Mouse (Mus musculus): ENCODE data around the gene Irx5. TPM values are rescaled to one million over a fixed set of nuclear protein-coding genes. Genes with fewer than 3 reads are reported as not detected.

Irx5 gene
- polyA plus RNA-seq, 1 experiment from 2014 or later: not detected

- Histone ChIP-seq H3K36me3 (ENCODE audit: control insufficient read depth, insufficient read depth, low read length) (no peaks in the 10 kb centered on the region), H3K9me3 (ENCODE audit: control insufficient read depth, low read length) (no peaks in the 10 kb centered on the region), H3K4me2 (ENCODE audit: low read depth, low read length) (no peak overlapping the region), H3K9ac (ENCODE audit: low read depth, low read length) (no peak overlapping the region), H3K27me3 (replicated peaks; ENCODE audit: control insufficient read depth, insufficient read depth, low read length) (peaks cover 80% of the 10 kb centered on the region), H3K4me3 (ENCODE audit: low read length) (no peak overlapping the region), H3K4me1 (ENCODE audit: control insufficient read depth, insufficient read depth, low read length) (no peaks in the 10 kb centered on the region), H3K27ac (ENCODE audit: low read length) (no peak overlapping the region)
- ATAC-seq: no peak
- 3% methylated on average over 36 of the region's 36 CpGs for WGBS
Measured at GRCm38 (mm10) chr8:92365241-92365943, 8.0 kb downstream of the Irx5 start.

DNA sequence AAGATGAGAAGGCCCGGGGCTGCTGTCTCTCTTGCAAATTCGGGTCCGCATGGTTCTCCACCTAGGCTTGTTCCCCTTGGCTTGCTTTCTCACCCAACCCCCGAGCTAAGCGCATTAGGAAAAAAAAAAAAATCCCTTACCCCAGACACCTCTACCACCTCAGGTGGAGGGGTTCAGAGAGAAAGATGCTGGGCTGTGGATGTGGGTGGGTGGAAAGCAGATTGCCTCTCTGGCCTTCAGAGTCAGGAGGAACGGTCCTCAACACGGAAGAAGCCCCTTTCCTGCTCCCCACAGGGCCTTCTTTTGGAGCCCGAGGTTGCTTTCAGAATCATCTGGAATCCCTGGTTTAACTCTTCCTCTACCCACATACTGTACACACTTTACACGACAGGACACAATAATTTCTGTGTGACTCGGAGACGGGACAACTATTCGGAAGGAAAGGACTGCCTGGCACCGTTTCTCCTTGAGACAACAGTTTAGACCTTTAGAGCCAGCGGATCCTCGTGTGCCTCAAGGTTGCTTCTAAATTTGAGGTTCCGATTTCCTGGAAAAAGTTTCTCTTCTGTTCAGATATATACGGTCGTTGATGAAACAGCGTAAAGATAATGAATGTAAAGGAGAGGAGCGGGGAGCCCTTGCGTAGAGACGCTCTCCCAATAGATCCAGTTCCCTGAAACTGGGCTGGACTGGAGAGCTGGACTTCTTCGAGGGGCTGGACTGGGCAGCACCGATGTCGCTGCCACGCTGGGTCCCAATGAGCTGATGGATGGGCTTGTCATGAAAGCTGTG is 8.7 kb downstream of the Irx5 start:
- ATAC-seq: no peak
- no peak overlapping the region for H3K9ac ChIP-seq (ENCODE audit: low read depth, low read length)
- H3K9me3 ChIP-seq (ENCODE audit: control insufficient read depth, low read length): no peaks in the 10 kb centered on the region
- no peak overlapping the region for H3K4me3 ChIP-seq (ENCODE audit: low read length)
- peaks cover 77% of the 10 kb centered on the region for H3K27me3 ChIP-seq (replicated peaks; ENCODE audit: control insufficient read depth, insufficient read depth, low read length)
- H3K4me2 ChIP-seq (ENCODE audit: low read depth, low read length): no peak overlapping the region
- WGBS: 5% methylated on average over 26 of the region's 26 CpGs
- H3K27ac ChIP-seq (ENCODE audit: low read length): no peak overlapping the region
- H3K36me3 ChIP-seq (ENCODE audit: control insufficient read depth, insufficient read depth, low read length): no peaks in the 10 kb centered on the region
- no peaks in the 10 kb centered on the region for H3K4me1 ChIP-seq (ENCODE audit: control insufficient read depth, insufficient read depth, low read length)

DNA sequence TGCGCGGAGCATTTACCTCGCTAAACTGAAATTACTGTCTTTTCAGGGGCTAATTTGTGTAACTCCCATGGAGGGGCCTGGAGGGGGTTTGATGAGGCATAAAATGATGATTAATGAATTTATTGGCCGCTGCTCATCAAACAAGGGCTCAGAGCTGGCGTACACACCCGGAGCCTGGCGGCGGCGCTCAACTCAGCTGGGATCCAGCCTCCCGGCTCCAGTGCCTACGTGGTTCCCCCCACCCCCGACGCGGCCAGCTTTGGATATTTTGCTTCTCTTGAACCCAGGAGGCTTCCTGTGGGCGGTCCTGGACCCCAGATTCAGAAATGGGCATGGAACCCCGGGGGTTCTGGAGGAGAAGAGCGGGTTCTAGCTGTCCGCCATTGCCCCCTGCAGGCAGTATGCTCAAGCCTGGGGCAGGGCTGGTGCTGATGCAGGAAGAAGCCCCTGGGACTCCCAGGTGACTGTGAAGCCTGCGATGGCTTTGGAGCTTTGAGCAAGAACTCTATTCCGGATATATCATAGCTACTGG is 9.4 kb downstream of the Irx5 start:
- Histone ChIP-seq H3K4me3 (ENCODE audit: low read length) (no peak overlapping the region), H3K27me3 (replicated peaks; ENCODE audit: control insufficient read depth, insufficient read depth, low read length) (peaks cover 72% of the 10 kb centered on the region), H3K9me3 (ENCODE audit: control insufficient read depth, low read length) (no peaks in the 10 kb centered on the region), H3K4me1 (ENCODE audit: control insufficient read depth, insufficient read depth, low read length) (no peaks in the 10 kb centered on the region), H3K9ac (ENCODE audit: low read depth, low read length) (no peak overlapping the region), H3K27ac (ENCODE audit: low read length) (no peak overlapping the region), H3K4me2 (ENCODE audit: low read depth, low read length) (no peak overlapping the region), H3K36me3 (ENCODE audit: control insufficient read depth, insufficient read depth, low read length) (no peaks in the 10 kb centered on the region)
- 0 out of 2 replicates have a peak, but pooled peaks have one; percentile 18 for ATAC-seq
- WGBS: 5% methylated on average over 20 of the region's 20 CpGs

GRCm38 (mm10) chr8:92379524-92379923 is 22.1 kb downstream of the Irx5 start:
- no peaks in the 10 kb centered on the region for H3K36me3 ChIP-seq (ENCODE audit: control insufficient read depth, insufficient read depth, low read length)
- ATAC-seq: peak; percentile 31; the same call in 1 of the 2 replicates
- H3K9ac ChIP-seq (ENCODE audit: low read depth, low read length): no peak overlapping the region
- H3K4me2 ChIP-seq (ENCODE audit: low read depth, low read length): no peak overlapping the region
- H3K4me1 ChIP-seq (ENCODE audit: control insufficient read depth, insufficient read depth, low read length): no peaks in the 10 kb centered on the region
- peaks cover 3% of the 10 kb centered on the region; the same call in 1 of the 2 replicates for H3K27me3 ChIP-seq (replicated peaks; ENCODE audit: control insufficient read depth, insufficient read depth, low read length)
- no peaks in the 10 kb centered on the region for H3K9me3 ChIP-seq (ENCODE audit: control insufficient read depth, low read length)
- 33% methylated on average over 6 of the region's 6 CpGs for WGBS
- no peak overlapping the region for H3K27ac ChIP-seq (ENCODE audit: low read length)
- H3K4me3 ChIP-seq (ENCODE audit: low read length): no peak overlapping the region

GRCm38 (mm10) chr8:92380571-92380970 is 23.1 kb downstream of the Irx5 start:
- H3K4me3 ChIP-seq (ENCODE audit: low read length): no peak overlapping the region
- peaks cover 3% of the 10 kb centered on the region; the same call in 1 of the 2 replicates for H3K27me3 ChIP-seq (replicated peaks; ENCODE audit: control insufficient read depth, insufficient read depth, low read length)
- no peaks in the 10 kb centered on the region for H3K36me3 ChIP-seq (ENCODE audit: control insufficient read depth, insufficient read depth, low read length)
- no peaks in the 10 kb centered on the region for H3K4me1 ChIP-seq (ENCODE audit: control insufficient read depth, insufficient read depth, low read length)
- H3K9me3 ChIP-seq (ENCODE audit: control insufficient read depth, low read length): no peaks in the 10 kb centered on the region
- H3K9ac ChIP-seq (ENCODE audit: low read depth, low read length): no peak overlapping the region
- no peak for ATAC-seq
- 48% methylated on average over 2 of the region's 2 CpGs for WGBS
- no peak overlapping the region for H3K27ac ChIP-seq (ENCODE audit: low read length)
- H3K4me2 ChIP-seq (ENCODE audit: low read depth, low read length): no peak overlapping the region

DNA sequence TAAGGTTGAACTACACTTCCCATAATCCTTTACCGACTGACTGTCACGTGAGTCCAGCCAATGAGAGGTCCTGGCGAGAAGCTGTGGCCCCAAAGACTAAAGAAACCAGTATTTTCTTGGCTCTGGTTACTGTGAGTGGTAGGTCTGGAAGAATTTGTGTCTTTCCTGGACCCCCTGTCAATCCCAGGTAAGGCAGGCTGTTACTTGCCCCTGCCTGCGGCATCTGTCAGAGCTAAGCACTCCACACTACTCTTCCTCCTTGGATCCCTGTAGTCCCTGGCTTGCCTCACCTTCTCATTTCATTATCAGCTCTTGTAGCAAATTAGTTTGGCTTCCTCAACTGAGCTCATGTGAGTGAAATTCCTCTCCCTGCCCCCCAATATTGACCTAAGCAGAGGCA is 30.5 kb downstream of the Irx5 start:
- H3K27me3 ChIP-seq (replicated peaks; ENCODE audit: control insufficient read depth, insufficient read depth, low read length): no peaks in the 10 kb centered on the region
- no peaks in the 10 kb centered on the region for H3K36me3 ChIP-seq (ENCODE audit: control insufficient read depth, insufficient read depth, low read length)
- H3K4me2 ChIP-seq (ENCODE audit: low read depth, low read length): no peak overlapping the region
- no peak overlapping the region for H3K4me3 ChIP-seq (ENCODE audit: low read length)
- no peak overlapping the region for H3K27ac ChIP-seq (ENCODE audit: low read length)
- no peaks in the 10 kb centered on the region for H3K9me3 ChIP-seq (ENCODE audit: control insufficient read depth, low read length)
- H3K4me1 ChIP-seq (ENCODE audit: control insufficient read depth, insufficient read depth, low read length): no peaks in the 10 kb centered on the region
- H3K9ac ChIP-seq (ENCODE audit: low read depth, low read length): no peak overlapping the region
- WGBS: 74% methylated on average over 4 of the region's 4 CpGs
- no peak for ATAC-seq

- H3K27me3 ChIP-seq (replicated peaks; ENCODE audit: control insufficient read depth, insufficient read depth, low read length): no peaks in the 10 kb centered on the region
- H3K9ac ChIP-seq (ENCODE audit: low read depth, low read length): no peak overlapping the region
- H3K4me2 ChIP-seq (ENCODE audit: low read depth, low read length): no peak overlapping the region
- no peaks in the 10 kb centered on the region for H3K36me3 ChIP-seq (ENCODE audit: control insufficient read depth, insufficient read depth, low read length)
- H3K27ac ChIP-seq (ENCODE audit: low read length): no peak overlapping the region
- no peak overlapping the region for H3K4me3 ChIP-seq (ENCODE audit: low read length)
- no peaks in the 10 kb centered on the region for H3K4me1 ChIP-seq (ENCODE audit: control insufficient read depth, insufficient read depth, low read length)
- 73% methylated on average over 2 of the region's 2 CpGs for WGBS
- ATAC-seq: no peak
- no peaks in the 10 kb centered on the region for H3K9me3 ChIP-seq (ENCODE audit: control insufficient read depth, low read length)
Measured at GRCm38 (mm10) chr8:92404218-92404617, 46.8 kb downstream of the Irx5 start.

- Histone ChIP-seq H3K27me3 (replicated peaks; ENCODE audit: control insufficient read depth, insufficient read depth, low read length) (no peaks in the 10 kb centered on the region), H3K9ac (ENCODE audit: low read depth, low read length) (no peak overlapping the region), H3K9me3 (ENCODE audit: control insufficient read depth, low read length) (no peaks in the 10 kb centered on the region), H3K36me3 (ENCODE audit: control insufficient read depth, insufficient read depth, low read length) (no peaks in the 10 kb centered on the region), H3K4me3 (ENCODE audit: low read length) (no peak overlapping the region), H3K4me1 (ENCODE audit: control insufficient read depth, insufficient read depth, low read length) (no peaks in the 10 kb centered on the region), H3K27ac (ENCODE audit: low read length) (no peak overlapping the region), H3K4me2 (ENCODE audit: low read depth, low read length) (no peak overlapping the region)
- no peak for ATAC-seq
- WGBS: 70% methylated on average over 7 of the region's 7 CpGs
Measured at GRCm38 (mm10) chr8:92408092-92408491, 50.7 kb downstream of the Irx5 start.

DNA sequence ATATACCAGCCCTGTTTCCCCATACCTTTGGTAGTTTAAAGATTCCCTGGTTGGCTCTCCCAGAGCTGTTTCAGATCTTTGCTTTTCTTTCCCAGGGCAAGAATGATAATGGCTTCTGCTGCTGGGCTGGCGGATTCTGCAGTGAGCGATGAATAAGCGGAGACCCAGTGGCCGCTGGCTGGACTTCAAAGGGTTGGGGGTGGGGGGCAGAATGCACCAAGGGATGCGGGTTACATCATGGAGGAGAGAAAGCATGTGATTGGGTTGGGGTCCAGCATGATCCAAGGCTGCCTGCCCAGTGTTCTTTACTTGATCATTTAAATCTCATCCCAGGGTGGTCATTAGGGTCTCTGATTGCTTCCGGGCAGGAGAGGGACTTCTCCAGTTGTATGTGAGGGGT is 56.2 kb downstream of the Irx5 start:
- H3K36me3 ChIP-seq (ENCODE audit: control insufficient read depth, insufficient read depth, low read length): no peaks in the 10 kb centered on the region
- H3K4me3 ChIP-seq (ENCODE audit: low read length): no peak overlapping the region
- ATAC-seq: no peak
- no peaks in the 10 kb centered on the region for H3K9me3 ChIP-seq (ENCODE audit: control insufficient read depth, low read length)
- H3K27me3 ChIP-seq (replicated peaks; ENCODE audit: control insufficient read depth, insufficient read depth, low read length): no peaks in the 10 kb centered on the region
- no peak overlapping the region for H3K27ac ChIP-seq (ENCODE audit: low read length)
- no peak overlapping the region for H3K4me2 ChIP-seq (ENCODE audit: low read depth, low read length)
- H3K4me1 ChIP-seq (ENCODE audit: control insufficient read depth, insufficient read depth, low read length): no peaks in the 10 kb centered on the region
- H3K9ac ChIP-seq (ENCODE audit: low read depth, low read length): no peak overlapping the region
- 71% methylated on average over 6 of the region's 6 CpGs for WGBS

Measured in intestine, embryonic 16.5 days (tissue).